Mouse (Mus musculus): ENCODE results near the gene Galnt7.

DNA sequence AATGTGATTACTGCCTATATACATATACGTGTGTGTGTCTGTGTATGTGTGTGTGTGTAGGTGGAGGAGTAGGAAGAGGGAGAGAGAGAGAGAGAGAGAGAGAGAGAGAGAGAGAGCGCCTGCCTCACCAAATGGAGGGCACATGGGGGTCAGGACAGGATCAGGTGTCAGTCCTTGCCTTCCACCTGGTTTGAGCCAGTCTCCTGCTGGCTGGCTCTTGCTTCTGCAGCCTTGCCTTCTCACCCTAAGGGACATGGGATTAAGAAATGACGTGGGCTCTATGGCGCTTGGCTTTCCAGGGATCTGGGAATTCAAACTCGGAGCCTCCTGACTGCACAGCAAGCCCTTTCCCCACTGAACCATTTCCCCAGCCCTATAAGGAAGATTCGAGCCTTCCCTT, 13.9 kb downstream of the Galnt7 start:
- TF ChIP-seq CTCF (IDR thresholded peaks at IDR 0.05 in 2 of 3, conservative IDR thresholded peaks at IDR 0.05 in 1 of 3; ENCODE audit: control insufficient read depth in 1 of 3, insufficient read depth in 1 of 3, low read depth in 2 of 3, low read length in 3 of 3, poor library complexity in 1 of 3, severe bottlenecking in 1 of 3) (no peak), ZC3H11A (IDR thresholded peaks at IDR 0.05; ENCODE audit: low read depth, low read length) (no peak), EP300 (IDR thresholded peaks at IDR 0.05; ENCODE audit: low read depth in 1 of 2, low read length in 2 of 2) (no peak), SMC3 (IDR thresholded peaks at IDR 0.05; ENCODE audit: low read depth, low read length) (no peak), POLR2A (IDR thresholded peaks at IDR 0.05; ENCODE audit: control insufficient read depth in 1 of 2, insufficient read depth in 1 of 2, low read depth in 1 of 2, low read length in 2 of 2, poor library complexity in 1 of 2) (no peak), MEF2A (IDR thresholded peaks at IDR 0.05; ENCODE audit: extremely low read depth, insufficient replicate concordance, low read depth, low read length, poor library complexity, severe bottlenecking) (no peak), GABPA (IDR thresholded peaks at IDR 0.05; ENCODE audit: low read depth, low read length) (no peak), ELF1 (IDR thresholded peaks at IDR 0.05; ENCODE audit: low read depth, low read length) (no peak), TBP (IDR thresholded peaks at IDR 0.05; ENCODE audit: low read depth, low read length) (no peak), RAD21 (IDR thresholded peaks at IDR 0.05; ENCODE audit: low read depth, low read length) (no peak), GATA1 (IDR thresholded peaks at IDR 0.05; ENCODE audit: low read depth, low read length) (no peak), USF2 (IDR thresholded peaks at IDR 0.05; ENCODE audit: borderline replicate concordance in 1 of 2, insufficient read depth in 1 of 2, low read depth in 1 of 2, low read length in 2 of 2) (no peak), MAX (IDR thresholded peaks at IDR 0.05; ENCODE audit: low read length) (no peak)

All from MEL (cell line).